Mouse (Mus musculus): ENCODE measurements around the gene Adamts3.

GRCm38 (mm10) chr5:89819531-89819930 is 63.6 kb downstream of the Adamts3 start:
- peak; percentile 48 for TF ChIP-seq CTCF (IDR thresholded peaks at IDR 0.05; ENCODE audit: low read depth)
- TF ChIP-seq EP300 (IDR thresholded peaks at IDR 0.05; ENCODE audit: low read depth), result no peak
